Mouse (Mus musculus) urinary bladder, postnatal 4 days (tissue): ENCODE measurements at regions not wholly inside any gene's neighbourhood (a gene's known extent, or its start where the extent isn't known, plus 50 kb on each side); places are given as distances from the start of the nearest gene placed in this dataset.

Source experiments
- DNase-seq, 2 experiments: peaks; one replicate each; pipeline ENCODE4 v3.0.0; 2021 to 2022; ENCODE audit warnings: low spot score in 2 of 2

DNA sequence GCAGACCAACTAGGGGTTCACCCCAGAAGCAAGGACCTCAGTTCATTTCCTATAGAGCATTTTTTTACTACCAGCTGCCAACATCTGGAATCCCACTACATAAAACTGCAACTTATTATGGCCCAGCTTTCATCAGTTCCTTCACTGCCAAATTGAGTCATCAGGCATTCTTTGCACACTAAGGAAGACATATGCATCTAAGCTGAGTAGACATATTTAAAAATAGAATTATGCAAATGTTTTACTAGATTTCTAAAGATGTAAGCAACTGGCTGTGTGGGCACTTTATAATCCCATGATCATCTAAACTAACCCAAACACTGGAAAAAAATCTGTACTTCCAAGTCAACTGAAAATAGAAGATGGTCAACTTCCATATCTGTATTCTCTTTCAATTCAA lies 415.9 kb upstream of the Rarb start:
- no peak for DNase-seq

DNA sequence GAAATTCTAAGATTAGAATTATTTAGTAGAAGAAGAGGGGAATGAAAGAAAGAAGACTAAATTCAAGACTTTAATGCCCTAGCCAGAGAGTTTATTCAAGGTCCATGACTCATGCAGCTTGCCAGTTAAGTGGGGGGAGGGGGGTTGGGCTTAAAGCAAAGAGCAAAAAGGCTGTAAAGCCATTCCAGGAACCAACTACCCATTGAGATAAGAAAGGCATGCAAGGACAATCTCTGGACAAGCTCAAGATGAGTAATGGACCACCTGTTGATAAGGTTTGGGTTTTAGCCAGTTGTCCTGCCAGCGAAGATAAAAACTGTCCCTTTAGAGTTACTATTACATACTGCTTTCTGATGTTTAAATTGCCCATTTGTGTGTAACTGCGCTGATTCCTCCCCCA lies 392.5 kb upstream of the Rarb start:
- DNase-seq, result no peak

DNA sequence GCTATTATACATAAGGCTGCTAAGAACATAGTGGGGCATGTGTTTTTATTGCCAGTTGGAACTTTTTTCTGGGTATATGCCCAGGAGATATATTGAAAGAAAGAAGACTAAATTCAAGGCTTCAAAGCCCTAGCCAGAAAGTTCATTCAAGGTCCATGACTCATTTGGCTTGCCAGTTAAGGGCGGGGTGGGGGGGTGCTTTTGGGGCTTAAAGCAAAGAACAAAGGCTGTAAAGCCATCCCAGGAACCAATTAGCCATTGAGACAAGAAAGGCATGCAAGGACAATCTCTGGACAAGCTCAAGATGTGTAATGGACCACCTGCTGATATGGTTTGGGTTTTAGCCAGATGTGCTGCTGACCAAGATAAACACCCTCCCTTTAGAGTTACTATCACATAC lies 386.7 kb upstream of the Rarb start:
- no peak for DNase-seq

DNA sequence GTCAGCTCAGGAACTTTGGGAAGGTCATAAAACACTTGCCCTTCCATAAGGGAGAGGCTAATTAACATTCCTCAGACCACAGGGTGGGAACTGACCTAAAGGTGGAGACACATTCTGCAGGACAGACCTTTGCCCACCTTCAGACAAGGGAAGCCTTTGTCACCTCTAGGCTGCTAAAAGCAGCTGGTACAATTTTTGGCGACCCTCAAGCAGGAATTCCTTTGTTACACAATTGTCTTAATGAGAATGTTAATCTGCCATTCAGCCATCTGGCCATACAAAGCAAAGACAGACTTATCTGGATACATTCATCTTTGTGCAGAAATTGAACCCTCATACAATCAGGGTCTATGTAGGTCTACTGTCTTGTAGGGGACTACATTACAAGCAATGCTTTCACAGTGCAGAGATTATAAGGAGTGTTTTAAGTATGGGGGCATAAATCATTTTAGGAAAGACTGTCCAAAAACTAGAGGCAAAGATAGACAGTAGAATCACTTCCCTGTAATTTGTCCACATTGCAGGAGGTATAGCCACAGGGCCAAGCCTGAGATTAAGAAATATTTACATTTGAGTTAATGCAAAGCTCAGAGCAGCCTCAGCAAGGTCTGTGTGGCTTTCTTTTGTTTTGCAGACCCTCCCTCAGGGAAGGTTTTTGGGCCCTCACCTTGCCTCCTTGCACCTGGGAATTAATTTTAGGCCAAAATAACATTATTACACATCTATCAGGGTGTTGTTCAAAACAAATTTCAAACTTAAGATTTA lies 384.5 kb upstream of the Rarb start:
- DNase-seq, result no peak

DNA sequence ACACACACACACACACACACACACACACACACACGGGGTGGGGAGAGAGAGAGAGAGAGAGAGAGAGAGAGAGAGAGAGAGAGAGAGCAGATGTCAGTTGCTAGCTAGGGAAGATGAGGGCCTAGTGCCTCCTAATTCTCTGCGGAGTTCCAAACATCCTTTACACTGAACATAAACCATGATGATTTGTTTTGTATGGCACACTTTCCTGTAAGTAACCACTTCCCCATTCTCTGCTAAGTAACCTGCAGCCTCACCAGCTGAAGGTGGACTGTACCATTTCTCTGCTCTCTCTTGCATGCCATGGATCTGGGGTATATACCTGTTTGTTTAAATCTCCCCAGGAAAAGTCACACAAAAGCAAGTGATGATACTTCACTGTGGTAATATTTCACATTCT lies 374.0 kb upstream of the Rarb start:
- no peak for DNase-seq

DNA sequence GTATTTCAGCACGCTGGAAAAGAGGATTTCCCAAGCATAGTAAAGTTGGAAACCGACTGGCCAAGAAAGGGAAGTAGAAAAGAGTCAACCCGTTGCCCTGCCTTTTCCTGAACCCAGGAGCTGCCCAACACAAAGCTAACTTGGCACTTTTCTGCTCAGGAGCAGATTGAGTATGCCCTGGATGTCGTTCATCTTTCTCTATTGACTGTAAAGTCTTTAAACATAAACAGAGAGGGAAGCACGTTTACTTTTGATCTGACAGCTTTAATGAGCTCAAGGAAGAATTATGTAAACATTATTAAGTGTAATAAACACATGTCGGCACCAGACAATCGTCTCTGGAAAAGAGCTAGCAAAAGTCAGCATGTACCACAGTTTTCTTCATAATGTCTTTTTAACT lies 354.3 kb upstream of the Rarb start:
- no peak for DNase-seq

DNA sequence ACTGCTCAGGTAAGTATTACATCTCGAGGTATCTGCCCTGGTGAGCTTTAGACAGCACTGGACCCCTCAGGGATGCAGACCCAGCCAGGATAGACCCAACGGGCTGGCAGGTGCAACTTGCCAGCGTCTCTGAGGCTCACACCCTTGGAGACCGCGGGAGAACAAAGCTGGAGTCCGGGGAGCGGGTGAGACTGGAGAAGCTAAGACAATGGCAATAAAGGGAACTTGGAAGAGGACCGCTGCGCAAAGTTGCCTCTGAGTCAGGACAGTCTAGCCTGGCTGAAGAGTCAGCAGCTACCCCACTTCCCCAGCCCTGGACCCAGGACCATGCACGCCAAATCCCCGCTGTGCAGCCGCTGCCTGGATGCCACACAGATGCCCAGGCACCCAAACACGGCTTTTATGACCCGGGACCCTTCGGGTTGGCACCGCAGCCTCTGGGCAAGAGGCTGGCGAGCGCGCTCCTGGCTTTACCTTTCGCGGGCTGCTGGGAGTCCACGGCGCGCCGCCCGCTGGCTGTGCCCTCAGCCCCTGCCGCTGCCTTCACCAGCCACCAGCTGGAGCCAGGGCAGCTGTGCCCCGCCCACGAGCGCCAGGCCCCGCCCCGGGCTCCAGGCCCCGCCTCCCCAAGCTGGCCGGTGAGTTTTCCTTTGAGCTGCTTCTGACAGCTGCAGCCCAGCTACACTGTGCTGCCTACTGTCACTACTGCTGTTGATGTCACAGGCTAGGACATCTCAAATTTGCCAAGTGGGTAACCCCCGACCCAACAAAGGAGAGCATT lies 353.6 kb upstream of the Rarb start:
- peak; percentile 32 to 71 for DNase-seq

DNA sequence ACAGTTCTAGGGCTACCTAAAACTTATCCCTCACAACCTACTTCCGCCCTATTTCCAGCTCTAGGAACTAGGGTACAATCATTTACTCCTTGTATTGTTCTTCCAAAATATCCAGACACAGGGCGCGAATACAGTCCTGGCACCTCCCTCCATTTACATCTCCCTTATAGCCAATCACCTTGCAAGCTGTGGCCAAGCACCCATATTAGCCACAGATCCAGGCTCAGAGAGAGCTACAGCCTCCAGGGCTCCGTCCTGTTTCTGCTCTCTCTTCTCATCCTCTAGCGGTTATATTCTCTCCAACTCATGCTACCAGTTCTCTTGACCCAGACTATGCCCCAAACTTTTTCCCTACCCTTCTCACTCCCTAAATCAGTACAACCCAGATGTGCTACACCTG lies 352.9 kb upstream of the Rarb start:
- no peak for DNase-seq

DNA sequence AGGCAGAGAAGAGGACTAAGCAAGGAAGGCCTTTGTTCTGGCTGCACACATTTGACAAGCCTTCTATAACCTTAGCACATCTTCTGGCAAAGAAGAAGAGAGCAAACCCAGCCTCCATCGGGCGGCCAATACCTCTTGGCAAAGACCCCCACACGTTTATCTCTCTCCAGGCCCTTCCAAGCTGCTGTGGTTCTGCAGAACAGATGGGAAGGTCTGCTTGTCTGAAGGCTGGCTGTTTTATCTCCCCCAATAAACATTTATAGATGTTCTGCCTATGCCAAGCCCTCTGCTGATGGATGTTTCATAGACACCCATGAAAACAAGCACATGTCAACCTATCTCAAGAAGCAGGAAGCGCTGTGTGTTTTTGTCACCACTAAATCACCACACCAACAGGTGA lies 339.4 kb upstream of the Rarb start:
- DNase-seq, result no peak

DNA sequence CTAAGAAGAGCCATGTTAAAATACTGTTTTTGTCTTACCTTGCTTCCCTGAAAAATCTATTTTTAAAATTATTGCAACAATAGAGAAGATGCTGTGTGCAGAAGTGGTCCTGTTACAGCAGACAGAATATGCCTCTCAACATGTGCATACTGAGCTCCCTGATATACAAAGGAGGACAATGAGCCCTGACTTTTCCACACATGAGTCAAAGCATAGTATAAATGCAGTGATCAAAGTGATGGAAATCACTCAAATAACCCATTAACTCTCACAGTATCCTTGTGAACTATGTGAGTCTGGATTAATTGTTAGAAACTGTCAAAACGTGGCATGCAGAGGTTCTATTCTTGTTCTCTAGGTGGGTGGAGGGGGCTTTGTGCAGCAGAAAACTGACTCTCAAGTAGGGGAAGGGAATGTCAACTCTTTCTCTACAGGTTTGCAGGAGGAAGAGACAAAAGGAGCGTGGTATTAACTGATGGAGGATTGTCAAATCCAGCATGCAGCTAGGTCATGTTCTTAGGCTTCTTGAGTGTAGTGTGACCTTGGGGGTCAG lies 337.5 kb upstream of the Rarb start:
- no peak for DNase-seq

DNA sequence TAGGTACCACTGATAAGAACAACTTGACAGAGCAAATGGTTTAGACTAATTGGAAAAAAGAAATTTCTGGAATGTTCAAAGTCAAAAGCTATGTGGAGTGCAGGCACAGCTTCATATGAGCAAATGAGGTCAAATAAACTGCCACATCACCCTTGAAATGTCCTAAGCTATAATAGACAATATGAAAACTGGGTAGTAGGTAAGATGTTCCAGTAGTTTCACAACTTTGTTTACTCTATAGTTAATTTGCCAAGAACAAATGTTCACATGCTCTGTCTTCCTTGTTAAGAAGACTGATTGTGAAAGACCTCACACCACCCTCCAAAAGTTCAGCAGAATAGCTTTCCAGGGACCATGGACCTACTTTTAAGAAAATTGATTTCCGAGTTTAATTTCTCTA lies 301.7 kb upstream of the Rarb start:
- no peak for DNase-seq

DNA sequence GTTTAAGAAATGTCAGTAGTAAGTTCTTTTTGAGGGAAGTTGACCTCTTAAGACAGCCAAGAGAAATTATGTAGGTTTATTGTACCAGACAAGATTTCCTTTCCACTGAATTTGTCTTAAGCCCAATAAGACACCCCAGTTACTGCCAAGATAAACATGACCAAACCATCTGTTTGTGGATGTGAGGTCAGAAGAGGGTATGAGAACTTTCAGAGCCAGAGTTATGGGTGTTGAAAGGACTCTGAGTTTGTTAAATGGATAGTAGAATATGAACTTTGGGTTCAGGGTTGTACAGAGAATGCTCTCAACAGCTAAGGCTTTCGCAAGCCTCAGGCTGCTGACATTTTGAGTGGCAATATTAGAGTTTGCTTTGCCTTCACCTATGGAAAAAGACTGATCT lies 287.7 kb upstream of the Rarb start:
- no peak for DNase-seq

DNA sequence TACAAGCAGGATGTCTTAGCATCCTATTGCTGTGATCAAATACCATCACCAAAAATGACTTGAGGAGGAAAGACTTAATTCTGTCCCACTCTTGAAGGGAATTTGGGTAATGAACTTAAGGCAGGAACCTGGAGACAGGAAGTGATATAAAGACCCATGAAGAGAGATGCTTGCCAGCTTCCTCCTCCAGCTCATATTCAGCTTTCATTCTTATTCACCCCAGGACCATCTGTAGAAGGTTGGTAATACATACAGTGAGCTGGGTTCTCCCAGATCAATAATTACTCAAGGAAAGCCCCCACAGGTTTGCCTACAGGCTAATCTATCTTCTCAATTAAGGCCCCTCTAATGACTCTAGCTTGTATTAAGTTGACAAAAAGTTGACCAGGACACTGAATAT lies 283.5 kb upstream of the Rarb start:
- DNase-seq, result no peak

DNA sequence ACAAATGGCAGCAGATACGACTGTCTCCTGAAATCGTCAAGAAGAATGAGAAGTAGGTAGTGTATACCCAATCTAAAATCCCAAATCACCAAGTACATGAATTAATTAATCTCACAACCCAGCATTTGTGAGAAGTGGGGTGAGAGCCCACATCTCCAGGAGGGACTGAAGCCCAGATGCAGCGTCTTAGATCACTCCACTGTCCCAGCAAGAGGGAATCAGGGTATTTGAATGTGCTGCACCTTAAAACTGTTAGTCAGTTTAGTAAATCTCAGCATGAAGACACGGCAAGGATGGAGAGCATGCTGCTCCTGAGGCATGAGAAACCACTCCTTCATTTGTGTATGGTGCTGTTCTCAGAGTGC lies 271.6 kb upstream of the Rarb start:
- DNase-seq, result no peak

DNA sequence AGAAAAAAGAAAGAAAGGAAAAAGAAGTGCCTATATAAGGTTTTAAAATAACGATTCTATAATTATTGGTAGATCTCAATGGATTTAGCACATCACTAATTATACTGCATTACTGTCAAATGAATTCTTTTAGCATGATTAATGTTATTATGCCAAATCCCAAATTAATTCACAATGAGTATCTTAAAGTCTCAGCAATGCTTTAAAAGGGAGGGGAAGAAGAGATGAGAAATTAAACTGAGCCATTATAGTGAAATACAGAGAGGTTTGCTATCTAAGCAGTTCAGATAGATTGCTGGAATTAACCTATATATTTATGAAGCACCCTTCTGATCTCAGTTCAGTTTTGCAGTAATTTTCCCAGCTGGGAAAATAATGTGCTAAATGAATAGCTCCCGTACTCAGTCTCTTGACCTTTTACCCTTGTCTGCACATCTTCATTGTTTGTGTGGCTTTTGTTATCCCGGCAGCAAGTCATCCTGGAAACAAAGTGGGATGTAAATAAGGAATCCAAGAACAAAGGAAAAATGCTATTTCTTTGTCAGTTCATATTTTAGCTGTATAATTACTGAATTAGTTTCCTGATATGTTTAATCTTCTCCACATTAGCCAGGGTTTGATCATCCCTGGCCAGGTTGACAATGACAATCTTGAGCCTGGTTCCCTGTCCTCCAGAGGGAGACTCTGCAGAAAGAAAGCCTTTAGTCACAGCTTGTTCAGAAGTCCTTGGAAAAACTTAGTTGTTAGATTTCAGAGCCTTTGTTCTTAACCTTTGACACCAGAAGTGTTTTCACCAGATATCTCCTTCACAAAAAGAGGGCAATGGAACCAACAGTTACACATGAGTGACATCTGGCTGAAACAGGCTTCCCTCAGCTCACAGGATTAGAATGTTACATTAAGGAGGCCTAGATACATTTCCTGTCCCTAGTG lies 270.9 kb upstream of the Rarb start:
- DNase-seq, result no peak

DNA sequence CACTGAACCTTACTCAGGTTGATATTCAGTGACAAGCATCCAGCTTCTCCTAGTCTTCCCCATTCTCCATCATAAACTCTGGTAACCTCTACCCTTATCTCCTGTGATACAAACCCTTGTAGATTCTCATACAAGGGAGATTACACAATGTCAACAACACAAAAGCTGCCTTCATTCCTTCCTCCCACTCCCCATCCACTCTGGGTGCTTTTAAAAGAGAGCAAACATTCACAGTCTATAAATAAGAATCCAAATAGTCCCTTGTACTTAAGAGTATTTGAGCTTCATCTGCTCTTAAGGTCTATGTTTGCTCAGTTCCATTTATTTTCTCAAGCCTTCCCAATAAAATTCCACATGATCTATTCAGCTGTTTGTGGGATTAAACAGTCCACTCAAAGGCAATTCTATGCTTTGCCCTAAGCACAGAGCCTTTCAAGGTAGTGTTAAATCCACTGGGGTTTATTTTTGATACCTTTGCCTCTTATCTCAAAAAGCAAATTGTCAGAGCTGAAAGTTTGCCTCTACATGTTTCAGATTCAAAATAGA lies 270.2 kb upstream of the Rarb start:
- no peak for DNase-seq

DNA sequence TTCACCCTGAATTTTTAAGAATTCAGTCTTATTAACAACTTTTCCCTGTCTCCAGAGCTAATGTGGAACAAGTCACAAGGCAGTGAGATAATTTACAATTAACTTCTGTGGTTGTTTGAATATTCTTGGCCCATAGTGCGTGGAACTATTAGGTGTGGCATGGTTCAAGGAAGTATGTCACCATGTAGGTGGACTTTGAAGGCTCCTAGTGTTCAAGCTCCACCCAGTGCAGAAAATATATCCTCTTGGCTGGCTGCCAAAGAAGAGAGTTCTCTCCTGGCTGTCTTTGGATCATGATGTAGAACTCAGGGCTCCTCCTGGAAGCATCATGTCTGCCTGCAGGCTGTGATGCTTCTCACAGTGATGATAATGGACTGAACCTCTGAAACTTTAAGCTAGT lies 268.9 kb upstream of the Rarb start:
- no peak for DNase-seq

DNA sequence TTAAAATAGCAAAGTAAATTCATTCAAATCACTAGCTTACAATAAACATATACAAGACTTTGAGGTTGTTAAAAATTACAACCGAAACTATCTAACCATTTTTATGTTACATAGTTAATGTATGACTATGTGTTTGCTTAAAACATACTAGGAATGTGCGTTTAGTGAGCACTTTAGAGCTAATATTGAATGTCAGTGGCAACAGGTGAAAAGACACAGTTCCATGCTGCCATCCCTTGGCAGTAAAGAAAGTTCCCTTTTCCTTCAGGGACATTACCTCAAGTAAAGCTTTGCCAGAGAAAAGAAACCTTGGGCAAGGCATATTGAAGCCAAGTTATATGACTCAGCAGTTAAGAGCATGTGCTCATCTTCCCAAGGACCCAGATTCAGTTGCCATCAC lies 265.0 kb upstream of the Rarb start:
- DNase-seq, result no peak

DNA sequence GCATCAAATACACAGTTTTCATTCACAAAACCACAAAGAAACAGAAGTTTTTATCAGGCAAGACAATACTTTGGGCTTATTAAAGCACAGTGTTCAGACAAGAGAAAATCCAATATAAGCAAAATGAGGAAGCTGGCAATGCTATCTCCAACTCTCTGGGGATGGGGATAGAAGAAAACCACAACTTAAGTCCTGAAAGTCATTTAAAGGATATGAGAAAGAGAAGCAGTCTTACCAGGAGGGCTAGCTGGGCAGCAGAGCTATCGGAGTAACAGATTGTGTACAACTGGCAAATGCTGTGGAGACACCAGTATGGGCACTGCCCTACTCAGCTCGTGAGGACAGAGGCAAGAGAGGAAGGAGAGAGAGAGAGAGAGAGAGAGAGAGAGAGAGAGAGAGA lies 262.9 kb upstream of the Rarb start:
- DNase-seq, result no peak

DNA sequence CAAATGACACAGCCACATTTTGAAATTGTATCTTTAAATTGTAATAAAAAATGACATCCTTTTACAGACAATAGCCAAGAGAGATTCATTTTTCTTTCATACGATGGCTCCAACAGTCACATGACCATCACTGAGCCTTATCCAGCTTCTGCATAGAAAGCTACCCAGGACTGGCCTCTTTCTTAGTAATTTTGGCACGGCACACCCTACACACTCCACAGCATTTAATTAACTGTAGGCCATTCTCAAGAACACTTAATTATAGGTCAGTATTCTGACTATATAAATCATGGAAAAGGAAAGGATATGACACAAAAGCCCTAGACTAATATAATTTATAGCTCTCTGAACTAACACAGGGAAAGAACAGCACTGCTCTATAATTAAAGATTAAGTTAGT lies 260.6 kb upstream of the Rarb start:
- DNase-seq, result no peak

DNA sequence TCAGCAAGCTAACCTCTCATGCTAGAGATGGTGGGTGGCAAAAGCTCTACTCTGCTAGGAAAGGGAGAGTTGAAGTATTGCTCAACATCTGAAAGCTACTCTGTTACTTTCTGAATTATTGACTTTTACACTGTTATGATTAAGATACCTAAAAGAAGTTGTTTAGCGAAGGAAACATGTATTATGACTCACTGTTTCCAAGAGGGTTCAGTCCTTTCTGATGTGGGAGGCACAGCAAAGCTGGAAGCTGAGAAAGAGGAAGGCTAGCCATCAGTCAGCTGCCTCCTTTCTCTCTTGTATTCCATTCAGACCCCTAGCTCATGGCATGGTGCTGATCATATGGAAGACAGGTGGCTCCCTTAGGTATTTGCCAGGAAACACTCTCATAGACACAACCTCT lies 242.4 kb upstream of the Rarb start:
- no peak for DNase-seq

DNA sequence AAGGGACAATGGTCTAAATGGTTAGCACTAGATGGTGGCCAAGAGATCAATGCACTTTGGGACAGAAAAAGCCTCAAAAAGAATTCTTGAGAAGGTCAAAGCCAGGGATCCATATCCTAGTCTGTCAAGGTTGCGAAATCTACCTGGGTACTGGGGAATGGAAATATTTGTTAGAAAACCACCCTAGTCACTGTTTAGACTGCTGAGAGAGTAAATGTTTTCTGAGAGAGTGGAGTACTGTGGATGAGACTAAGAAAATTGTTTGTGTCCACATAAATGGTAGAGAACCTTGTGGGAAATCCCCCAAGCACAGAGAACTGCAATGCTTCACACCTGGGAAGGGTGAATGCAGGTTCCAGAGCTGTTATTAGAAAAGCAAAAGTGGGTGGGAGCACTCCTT lies 239.5 kb upstream of the Rarb start:
- no peak for DNase-seq
